Mouse (Mus musculus) retina, postnatal 7 days (tissue): ENCODE results near the gene Slc34a3.

Source experiments
- DNase-seq: peaks from one replicate; pipeline ENCODE4 v3.0.0-alpha.2; 2012; ENCODE audit warnings: low read depth, low spot score

Gene Slc34a3

DNA sequence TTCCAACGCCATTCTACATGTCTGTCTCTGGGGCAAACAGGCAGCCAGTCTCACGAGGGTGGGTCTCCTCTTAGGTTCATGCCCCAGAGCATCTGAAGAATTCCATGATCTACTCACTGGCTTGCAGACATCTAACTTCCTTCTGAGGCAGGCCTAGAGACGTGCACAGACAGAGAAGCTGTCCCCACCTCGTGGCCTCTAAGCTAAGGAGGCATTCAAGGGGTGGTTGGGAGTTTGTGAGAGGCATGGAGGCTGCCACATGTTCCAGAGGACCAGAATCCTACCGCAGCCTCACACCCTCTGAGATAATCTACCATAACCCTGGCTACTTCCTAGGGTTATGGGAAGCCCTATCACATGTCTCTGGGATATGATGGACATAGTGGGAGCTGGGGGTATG, 40.2 kb downstream of the Slc34a3 start:
- DNase-seq, result no peak

DNA sequence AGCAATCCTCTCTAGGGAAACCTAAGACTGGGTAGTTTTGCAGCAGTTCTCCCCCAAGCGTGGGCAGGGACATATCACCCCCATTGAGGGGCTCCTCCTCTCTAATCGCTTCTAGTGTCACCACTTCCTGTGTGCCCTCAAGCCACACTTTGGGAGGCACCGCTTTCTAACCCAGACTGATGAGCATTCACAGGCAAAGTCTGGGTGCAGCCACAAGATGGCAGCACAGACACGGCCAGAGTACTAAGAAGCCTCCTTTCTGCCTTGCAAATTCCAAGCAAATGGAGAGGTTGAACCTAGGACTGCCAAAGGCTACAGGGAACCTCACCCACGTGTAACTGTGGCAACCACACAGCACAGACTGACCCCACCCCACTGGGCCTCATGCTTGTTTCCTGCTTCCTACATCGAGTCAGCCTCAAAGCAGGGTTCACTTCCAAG, 40.8 kb downstream of the Slc34a3 start:
- DNase-seq, result peak; percentile 78

DNA sequence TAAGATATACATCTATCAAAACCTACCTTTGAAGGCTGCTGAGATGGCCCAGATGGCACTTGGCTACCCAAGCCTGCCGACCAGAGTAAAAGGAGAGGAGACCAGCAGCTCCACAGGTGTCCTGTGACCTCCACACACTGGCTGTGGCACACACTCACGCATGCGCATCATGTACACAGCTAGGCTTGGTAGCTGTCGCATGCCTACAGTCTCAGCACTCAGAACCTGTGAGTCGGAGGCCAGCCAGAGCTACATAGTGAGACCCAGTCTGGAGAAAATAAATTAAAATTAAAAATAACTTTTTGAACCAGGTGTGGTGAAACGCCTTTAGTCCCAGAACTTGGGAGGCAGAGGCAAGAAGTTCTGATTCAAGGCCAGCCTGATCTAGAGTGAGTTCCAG, 46.3 kb downstream of the Slc34a3 start:
- no peak for DNase-seq

DNA sequence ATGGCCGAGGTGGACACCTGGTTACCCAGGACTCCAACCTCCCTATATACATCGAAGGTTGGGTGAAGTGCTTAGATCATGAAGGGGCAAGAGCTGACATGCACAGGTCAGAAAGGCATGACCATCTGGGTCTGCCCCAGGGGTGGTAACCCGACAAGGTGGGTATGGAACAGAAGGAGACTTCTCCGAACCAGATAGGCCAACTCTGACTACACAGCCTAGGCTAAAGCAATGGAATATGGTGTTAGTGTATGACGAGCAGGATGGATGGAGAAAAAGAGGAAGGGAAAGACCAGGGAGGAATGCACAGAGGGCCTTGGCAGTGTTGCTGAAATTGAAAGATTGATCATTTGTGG, 47.6 kb downstream of the Slc34a3 start:
- DNase-seq, result no peak

DNA sequence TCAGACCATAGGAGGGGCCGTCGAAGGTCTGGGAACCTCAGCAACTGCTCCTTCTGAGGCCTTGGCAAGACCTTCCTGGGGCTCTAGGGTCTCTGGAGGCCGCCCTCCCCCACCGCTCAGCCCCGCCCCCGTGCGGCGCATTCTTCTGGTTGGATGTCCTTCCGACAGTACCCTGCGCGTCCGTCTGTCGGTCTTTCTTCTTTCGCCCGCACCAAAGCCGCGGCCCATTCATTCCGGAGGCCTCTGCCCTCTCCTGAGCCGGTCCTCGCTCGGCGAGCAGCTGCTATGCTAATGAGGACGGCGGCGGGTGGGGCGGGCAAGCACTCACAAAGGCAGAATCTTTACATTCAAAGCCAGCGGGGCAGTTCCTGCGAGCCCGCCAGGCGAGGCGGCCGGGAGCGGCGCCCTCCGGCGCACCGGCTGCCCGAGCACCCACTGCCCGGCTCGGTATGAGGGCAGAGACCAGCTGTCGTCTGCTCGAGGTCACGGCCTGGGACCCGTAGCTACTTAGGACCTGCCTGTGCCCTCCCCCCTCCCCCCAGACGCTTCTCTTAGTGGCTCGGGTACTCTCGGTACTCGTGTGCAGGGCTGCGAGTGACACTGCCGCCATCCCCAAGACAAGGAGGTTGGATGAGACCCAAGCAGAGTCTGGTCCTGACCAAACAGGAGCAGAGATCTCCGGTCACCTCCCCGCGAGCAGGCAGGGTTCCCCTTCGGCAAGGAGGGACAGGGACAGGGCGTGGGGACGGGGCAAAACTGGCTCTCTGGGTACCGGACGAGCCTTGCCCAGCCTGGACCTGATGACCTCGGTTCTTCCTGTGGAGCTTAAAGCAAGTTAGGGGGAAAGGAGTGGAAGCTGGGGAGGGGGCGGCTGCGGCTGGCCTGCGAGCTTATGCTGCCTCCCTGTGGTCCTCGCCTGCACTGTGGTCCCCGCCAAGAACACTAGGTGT, 48.3 kb downstream of the Slc34a3 start:
- DNase-seq, result peak; percentile 49

DNA sequence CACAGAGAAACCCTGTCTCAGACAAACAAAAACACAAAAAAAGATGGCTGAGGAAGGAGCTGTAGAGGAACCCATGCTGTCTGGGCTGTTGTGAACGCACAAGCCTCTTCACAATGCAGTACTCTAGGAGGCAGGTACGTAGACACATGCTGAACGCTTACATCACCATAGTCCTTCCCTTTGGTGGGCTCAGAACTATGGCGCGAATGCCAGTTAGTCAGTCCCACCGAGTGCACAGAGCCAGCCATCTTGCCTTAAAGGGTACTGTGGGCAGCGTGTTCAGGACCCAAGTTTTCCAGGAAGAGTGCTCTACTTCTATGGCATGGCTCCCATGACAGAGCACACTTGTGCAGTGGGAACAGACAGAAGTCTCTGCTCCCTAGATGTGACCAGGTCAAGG, 49.7 kb downstream of the Slc34a3 start:
- DNase-seq, result no peak

DNA sequence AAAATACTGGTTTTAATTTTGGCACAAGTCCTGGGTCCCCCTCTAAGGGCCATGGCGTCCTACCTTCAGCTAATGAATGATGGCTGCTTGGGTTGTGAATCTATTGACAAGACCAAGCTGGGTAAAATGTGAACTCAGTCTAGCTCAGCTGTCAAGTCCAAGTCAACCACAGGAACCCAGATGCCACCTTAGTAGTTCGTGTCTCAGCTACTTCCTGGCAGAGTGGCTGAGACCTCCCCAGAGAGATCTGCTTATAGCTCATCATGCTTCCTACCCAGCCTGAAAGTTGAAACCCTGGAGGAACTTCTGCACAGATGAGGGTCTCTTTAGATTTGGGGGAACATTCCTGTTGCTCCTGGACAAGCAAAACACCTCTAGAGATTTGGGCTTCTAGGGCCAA, 50.8 kb downstream of the Slc34a3 start:
- no peak for DNase-seq

DNA sequence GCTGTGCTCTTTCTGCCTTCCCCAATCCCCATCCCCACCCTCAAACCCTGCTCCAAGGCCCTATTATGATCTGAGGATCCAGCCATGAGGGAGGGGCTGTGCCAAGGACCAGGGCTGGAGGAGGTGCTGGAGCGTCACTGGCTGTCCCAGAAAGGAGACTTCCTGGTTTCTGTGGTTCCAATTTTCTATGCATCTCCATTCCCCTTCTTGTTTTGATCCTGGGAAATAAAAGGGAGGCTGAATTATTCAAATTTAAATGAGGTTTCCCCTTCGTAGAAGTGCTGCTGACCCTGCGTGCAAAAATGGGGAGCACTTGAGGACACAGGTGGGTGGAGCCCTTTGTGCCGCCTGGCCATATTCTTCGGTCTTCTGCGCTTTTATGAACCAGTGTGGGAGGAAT, 51.5 kb downstream of the Slc34a3 start:
- no peak for DNase-seq

DNA sequence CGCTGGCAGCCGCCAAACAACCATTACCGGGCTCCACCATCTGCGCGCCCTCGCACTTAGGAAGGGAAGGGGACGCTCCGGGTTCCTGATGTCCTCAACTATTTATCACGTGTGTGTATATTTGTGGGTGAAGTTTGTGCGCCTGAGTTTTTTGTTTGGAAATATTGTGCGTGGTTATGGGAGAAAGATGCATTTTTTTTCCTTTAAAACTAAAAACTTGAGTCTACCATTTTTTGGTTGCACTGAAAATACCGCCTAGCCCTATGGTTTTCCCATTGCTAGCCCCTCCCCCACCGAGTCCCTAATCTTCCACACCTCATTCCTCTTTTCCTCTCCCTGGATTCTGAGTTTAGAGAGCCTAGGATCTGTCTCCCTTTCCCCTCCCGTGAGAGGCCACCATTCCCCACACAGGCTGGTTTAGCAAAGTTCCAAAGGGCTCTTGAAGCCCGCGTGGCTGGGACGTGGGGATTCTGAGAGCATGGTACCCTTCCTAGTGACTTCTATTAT, 52.2 kb downstream of the Slc34a3 start:
- DNase-seq, result no peak

DNA sequence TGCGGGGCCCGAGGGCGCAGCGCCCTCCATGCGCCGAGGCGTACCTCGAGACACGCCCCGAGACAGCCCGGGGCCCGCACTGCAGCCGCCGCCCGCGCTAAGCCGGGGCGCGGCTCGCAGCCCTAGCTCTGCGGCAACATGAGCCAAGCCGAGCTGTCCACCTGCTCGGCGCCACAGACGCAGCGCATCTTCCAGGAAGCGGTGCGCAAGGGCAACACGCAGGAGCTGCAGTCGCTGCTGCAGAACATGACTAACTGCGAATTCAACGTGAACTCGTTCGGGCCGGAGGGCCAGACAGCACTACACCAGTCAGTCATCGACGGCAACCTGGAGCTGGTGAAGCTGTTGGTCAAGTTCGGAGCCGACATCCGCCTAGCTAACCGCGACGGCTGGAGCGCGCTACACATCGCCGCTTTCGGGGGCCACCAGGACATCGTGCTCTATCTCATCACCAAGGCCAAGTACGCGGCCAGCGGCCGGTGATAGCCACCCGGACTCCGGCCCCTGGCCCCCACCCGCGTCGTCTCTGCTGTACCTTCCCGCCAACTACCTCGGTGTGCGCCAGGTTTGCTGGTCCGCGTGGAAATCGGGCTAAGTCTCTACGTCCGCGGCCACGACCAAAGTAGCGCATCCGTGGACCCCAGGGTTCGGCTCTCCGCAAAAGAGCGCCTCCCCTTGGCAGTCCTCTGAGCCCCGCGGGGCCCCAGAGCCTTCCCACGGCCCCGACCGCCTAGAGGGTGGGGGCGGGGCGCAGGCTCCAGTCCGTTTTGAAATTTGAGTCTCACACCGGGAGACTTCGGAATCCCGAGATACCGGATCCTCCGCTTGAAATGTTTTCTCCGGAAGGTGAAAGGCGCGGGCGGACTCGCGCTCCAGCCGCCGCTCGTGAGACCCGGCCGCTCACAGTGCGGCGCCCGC, 52.9 kb downstream of the Slc34a3 start:
- DNase-seq, result no peak

DNA sequence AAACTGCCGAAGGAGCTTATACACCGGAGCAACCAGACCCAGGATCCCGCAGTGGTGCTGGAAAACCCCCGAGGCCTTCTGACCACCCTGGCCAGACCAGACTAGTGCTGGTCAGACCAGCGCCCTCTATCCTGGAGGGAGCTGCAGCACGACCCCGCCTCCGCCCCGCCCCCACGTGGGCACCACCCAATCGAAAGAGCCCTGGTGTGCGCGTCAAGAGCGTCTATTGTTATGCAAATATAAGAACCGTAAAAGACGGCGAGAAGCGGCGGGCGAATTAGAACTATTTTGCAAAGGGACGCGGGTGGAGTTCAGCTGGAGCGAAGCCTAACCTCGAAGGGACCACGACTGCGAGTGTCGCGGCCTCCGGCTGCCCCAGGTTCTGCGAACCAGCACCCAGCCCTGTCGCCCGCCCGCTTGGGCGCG, 53.7 kb downstream of the Slc34a3 start, which contains the start of gene Nrarp:
Nrarp (plus strand) TSS at position 281 of the 426 bp plus-strand sequence.
- peak; percentile 82 for DNase-seq

DNA sequence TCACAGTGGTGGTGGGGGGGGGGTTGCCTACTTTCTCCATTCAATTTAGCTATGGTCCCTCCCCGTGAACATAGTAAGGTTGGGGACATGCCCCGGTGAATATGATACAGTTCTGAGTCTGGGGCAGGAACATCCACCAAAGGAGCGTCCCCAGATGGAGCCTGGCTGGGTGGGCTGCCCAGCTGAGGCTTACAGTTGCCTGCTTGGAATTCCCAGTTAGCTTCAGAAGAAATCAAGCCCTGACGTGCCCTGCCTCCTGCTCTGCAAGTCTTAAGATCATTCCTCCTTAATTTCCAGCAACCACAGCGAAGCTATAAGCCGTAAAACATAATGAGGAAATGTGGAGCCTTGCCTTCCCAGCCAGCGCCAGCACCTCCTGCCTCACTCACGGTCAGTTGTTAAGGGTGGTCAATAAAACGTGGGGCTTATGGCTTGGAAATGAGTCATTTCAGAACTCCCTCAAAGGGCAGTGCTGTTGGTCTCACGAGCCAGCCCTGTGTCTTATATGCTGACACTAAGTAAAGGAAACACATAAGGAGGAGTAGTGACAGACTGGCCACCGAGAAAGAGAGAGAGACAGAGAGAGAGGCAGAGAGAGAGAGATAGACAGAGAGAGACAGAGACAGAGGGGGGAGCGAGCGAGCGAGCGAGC, 54.5 kb downstream of the Slc34a3 start:
- no peak for DNase-seq
